Mouse (Mus musculus) macrophage (primary cell): ENCODE data around the gene Sema3f. TPM values are rescaled to one million over a fixed set of nuclear protein-coding genes. Genes with fewer than 3 reads are reported as not detected.

ENCODE experiments used
- H3K27ac ChIP-seq: fragments of 350-480 bp; formaldehyde crosslinking; 2 replicates; pipeline ENCODE4 v1.9.0; 2021
- H3K36me3 ChIP-seq: fragments of 350-480 bp; formaldehyde crosslinking; 2 replicates; pipeline ENCODE4 v1.9.0; 2021; ENCODE audit errors: inconsistent target
- H3K4me3 ChIP-seq: fragments of 350-480 bp; formaldehyde crosslinking; 2 replicates; pipeline ENCODE4 v1.9.0; 2021; ENCODE audit errors: inconsistent target
- H3K79me2 ChIP-seq: fragments of 350-480 bp; formaldehyde crosslinking; 2 replicates; pipeline ENCODE4 v1.9.0; 2021; ENCODE audit errors: inconsistent target
- WGBS: methylation state at CpG from one replicate; pipeline ENCODE4 v1.1.7; 2026; ENCODE audit warnings: inconsistent platforms; ENCODE audit not compliant: missing documents; 5-methylcytosine and 5-hydroxymethylcytosine counted together
- polyA plus RNA-seq: library from polyadenylated mRNA; stranded (reverse); fragments of 250-400 nt; gene quantifications from 3 replicates; pipeline ENCODE4 v1.2.4, GENCODE M21; 2018; ENCODE audit warnings: inconsistent platforms

Sema3f gene
- polyA plus RNA-seq, 1 experiment from 2014 or later = not detected

- Histone ChIP-seq H3K27ac (no peak overlapping the region), H3K4me3 (no peak overlapping the region), H3K79me2 (no peaks in the 10 kb centered on the region), H3K36me3 (no peaks in the 10 kb centered on the region)
- 76% methylated on average over 6 of the region's 6 CpGs for WGBS
Measured at GRCm38 (mm10) chr9:107728919-107729670, 18.8 kb upstream of the Sema3f start.

DNA sequence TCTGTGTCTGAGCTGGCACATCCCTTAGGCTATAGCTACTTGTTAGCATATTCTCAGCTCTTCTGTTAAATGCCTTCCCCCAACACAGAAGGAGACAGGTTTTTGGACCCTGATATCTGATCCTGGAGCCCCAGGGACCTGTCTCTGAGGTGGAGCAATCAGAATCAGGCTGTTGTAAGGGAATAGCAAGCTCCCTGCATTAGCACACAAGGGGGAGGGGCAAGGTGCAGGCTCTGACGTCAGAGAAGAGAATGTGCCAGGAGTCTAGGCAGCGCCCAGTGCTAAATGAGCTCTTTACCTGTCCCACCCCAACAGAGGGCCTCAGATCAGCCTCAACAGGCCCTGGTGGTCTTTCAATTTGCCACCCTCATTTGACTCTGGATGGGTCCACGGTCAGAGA is 16.8 kb upstream of the Sema3f start:
- Histone ChIP-seq H3K4me3 (no peak overlapping the region), H3K36me3 (no peaks in the 10 kb centered on the region), H3K27ac (no peak overlapping the region), H3K79me2 (no peaks in the 10 kb centered on the region)
- WGBS = 73% methylated on average over 3 of the region's 3 CpGs

DNA sequence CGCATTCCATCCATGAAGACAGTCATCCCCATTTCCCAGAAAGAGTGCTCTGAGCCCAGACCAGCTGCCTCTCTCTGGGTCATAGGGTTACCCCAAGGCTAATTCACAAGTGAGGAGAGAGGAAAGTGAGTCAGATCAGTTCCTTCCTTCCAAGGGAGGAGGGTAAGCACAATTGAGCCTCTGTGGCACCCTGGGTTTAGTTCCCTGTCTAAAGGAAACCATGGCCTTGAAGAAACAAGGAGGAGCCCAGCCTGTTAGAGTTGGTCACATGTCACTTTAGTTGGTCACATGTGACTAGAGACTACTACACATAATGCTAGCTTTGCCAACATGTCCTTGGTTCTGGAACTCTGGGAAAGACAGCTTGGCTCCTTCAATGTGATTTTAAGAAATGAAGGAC is 14.5 kb upstream of the Sema3f start:
- no peaks in the 10 kb centered on the region for H3K36me3 ChIP-seq
- H3K79me2 ChIP-seq = no peaks in the 10 kb centered on the region
- WGBS = 75% methylated on average over 1 of the region's 1 CpGs
- no peak overlapping the region for H3K4me3 ChIP-seq
- peak overlapping the region; percentile 97 for H3K27ac ChIP-seq

DNA sequence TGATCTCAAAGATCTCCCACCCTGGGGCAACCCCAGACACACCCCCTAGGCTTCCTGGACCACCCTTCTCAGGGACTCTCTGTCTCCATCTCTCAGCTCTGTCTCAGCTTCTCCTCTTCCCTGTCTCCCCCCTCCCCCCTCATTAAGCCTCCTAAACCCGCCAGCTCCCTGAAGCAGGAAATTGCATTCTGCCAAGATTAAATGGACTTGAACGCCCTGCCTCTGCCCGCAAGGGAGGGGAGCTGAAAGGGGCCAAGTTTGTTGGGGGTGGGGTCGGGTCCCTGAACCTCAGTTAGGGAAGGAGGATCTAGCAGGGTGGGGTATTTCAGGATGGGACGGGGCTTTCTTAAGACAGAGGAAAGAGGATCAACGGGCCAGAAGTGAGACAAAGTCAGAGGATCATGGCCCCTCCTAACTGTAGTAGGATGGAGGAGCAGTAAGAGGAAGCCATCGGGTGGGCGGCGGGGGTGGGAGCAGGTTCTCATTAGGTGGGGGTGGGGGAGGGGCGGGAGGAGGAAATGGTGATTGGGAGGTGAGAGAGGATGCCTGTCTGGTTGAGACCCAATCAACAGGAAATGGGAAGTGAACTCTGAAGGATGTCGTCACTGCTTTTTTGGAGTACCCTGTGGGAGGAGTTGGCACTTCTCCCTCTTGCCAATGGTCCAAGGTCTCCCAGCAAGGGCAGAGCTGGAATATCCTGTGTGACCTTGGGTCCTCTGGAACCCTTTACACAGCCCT is 13.7 kb upstream of the Sema3f start:
- 6% methylated on average over 11 of the region's 11 CpGs for whole genome bisulfite sequencing
- H3K36me3 ChIP-seq = no peaks in the 10 kb centered on the region

DNA sequence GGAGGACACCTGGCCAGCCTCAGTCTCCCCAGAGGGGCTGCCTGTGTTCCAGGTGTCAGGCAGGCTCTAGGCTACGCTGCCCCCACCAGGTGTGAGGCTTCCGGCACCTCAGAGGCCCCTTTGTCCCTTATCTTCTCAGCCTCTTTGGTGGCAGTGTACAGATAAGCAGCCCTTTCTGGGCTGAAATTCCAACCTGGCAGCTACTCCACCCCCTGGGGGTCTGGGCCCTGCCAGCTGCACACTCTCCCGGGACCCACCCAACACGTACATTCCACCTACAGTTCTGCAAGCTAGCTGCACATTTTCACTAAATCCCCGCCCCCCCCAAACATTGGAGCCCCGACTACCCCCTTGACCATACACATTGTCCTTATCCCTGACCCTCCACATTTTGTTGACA is 13.0 kb upstream of the Sema3f start:
- Histone ChIP-seq H3K4me3 (no peak overlapping the region), H3K36me3 (no peaks in the 10 kb centered on the region)
- 88% methylated on average over 5 of the region's 6 CpGs for WGBS

More for the DNA sequence above, 13.7 kb upstream of the Sema3f start:
- no peak overlapping the region for H3K4me3 ChIP-seq
- H3K27ac ChIP-seq = peak overlapping the region; percentile 97
- H3K79me2 ChIP-seq = no peaks in the 10 kb centered on the region

DNA sequence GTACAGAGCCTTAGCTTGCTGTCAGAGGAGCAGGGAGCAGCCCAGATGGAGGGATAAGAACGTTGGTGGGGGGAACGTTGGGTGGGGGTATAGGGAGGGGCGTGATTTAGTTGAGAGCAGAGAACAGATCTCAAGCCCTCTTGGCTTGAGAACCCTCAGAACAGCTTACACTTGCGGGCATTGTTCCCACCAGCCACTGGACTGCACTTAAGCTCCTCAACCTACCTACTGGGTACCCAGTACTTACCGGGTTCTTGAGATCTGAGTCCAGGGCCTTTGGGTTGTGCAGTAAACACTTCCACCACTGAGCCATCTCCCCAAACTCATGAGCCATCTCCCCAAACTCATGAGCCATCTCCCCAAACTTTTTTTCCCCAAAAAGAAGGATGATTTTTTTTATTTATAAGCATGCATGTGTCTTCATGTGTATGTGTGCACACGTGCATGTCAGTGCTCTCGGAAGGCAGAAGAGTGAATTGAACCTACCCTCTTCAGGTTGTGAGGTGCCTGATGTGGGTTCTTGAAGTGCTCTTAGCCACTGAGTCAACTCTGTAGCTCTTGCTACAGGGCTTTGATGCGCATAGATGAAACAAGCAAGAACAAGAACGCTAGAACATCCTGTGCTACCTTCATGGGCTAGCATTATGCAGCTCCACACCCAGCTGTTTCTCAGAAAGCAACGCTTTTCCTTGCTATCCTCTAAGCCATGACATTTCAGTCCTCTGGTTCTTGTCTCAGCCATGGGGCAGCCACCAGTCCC is 8.7 kb upstream of the Sema3f start:
- H3K27ac ChIP-seq = no peak overlapping the region
- H3K4me3 ChIP-seq = no peak overlapping the region
- H3K36me3 ChIP-seq = no peaks in the 10 kb centered on the region
- H3K79me2 ChIP-seq = no peaks in the 10 kb centered on the region
- WGBS = 94% methylated on average over 10 of the region's 10 CpGs

More for the DNA sequence above, 13.0 kb upstream of the Sema3f start:
- Histone ChIP-seq H3K79me2 (no peaks in the 10 kb centered on the region), H3K27ac (peak overlapping the region; percentile 97)

DNA sequence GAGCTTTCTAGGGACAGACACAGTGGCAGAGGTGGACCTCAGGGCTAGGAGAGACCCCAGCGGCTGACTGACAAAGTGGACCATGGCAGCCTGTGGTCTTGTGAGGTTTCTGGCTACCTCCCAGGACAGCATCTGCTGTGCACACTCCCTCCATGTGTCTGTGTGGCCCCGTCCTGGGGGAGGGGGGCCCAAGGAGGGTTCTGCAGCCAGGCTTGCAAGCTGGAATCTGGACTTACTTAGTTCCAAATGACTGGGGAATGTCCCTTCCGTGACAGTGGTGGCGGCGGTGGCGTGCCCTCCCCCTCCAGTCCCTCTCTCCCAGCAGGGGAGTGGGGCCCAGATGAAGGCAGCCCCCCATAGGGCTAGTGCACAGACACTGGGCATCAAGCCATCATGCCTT is 6.7 kb upstream of the Sema3f start:
- H3K4me3 ChIP-seq = no peak overlapping the region
- H3K27ac ChIP-seq = no peak overlapping the region
- no peaks in the 10 kb centered on the region for H3K36me3 ChIP-seq
- no peaks in the 10 kb centered on the region for H3K79me2 ChIP-seq
- 91% methylated on average over 6 of the region's 6 CpGs for WGBS

- Histone ChIP-seq H3K36me3 (no peaks in the 10 kb centered on the region), H3K79me2 (no peaks in the 10 kb centered on the region), H3K27ac (no peak overlapping the region), H3K4me3 (no peak overlapping the region)
- WGBS = 94% methylated on average over 2 of the region's 2 CpGs
Measured at GRCm38 (mm10) chr9:107715632-107716031, 5.4 kb upstream of the Sema3f start.

DNA sequence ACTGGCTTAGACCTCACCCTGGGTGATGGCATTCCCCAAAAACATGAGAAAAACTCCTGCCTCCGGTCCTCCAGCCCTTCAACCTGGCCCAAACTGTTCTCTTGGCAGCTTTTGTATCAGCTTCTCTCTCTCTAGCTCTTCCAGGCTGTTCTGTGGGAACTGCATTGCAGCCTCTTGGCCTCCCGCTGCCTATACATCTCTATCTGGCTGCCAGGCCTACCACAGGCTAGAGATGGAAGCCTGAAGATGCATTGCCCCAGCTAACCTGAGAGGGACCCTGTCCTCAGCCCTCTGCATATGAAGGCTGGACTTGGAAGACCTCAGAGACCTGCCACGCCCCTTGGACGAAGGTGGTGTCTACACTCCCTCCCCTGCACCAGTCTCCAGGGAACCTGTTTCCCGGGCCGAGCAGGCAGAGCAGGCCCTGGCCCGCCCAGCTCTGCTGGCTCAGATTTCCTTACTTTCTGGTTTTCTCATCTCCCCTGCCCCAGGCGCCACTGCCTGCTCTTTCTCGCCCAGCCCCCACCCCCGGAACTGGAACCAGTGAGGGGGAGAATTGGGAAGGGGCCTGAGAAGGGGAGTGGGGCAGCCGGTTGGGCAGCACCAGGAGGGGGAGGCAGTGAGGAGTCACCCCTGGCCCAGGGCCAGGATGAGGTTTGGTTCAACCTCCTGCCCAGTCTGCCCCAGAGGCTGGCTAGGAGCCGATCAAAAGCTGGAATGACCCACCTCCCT is 4.1 kb upstream of the Sema3f start:
- H3K79me2 ChIP-seq = no peaks in the 10 kb centered on the region
- no peak overlapping the region for H3K4me3 ChIP-seq
- H3K27ac ChIP-seq = no peak overlapping the region
- H3K36me3 ChIP-seq = no peaks in the 10 kb centered on the region
- 60% methylated on average over 12 of the region's 12 CpGs for WGBS

- Histone ChIP-seq H3K27ac (no peak overlapping the region), H3K79me2 (no peaks in the 10 kb centered on the region), H3K36me3 (no peaks in the 10 kb centered on the region), H3K4me3 (no peak overlapping the region)
- WGBS = 2% methylated on average over 39 of the region's 55 CpGs
Measured at GRCm38 (mm10) chr9:107709096-107709696, 1.1 kb downstream of the Sema3f start.

GRCm38 (mm10) chr9:107708439-107709095 is 1.7 kb downstream of the Sema3f start:
- Histone ChIP-seq H3K36me3 (no peaks in the 10 kb centered on the region), H3K79me2 (no peaks in the 10 kb centered on the region), H3K27ac (no peak overlapping the region), H3K4me3 (no peak overlapping the region)
- 16% methylated on average over 21 of the region's 21 CpGs for WGBS

- no peak overlapping the region for H3K27ac ChIP-seq
- no peaks in the 10 kb centered on the region for H3K79me2 ChIP-seq
- 9% methylated on average over 17 of the region's 17 CpGs for WGBS
- no peak overlapping the region for H3K4me3 ChIP-seq
- no peaks in the 10 kb centered on the region for H3K36me3 ChIP-seq
Measured at GRCm38 (mm10) chr9:107707701-107708438, 2.4 kb downstream of the Sema3f start.

DNA sequence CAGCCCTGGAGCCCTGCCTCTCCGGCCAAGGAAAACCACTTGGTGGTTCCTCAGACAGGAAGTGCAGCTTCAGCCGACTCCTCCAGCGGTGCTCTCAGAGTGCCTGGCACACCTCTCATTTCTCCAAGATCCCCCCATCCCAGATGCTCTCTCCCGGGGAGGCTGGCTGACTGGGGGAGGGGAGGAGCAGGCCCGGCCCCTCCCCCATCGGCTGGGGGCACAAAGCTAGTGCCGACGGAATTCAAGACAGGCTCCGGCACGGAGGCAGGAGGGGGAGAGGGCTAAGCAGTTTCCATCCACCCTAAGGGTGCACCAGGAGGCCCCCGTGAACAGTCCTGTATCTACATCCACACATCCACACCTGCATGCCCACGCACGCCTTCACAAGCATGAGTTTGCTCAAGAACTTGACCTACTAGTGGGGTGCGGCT is 3.5 kb downstream of the Sema3f start:
- H3K36me3 ChIP-seq = no peaks in the 10 kb centered on the region

More for the DNA sequence above, 3.5 kb downstream of the Sema3f start:
- Histone ChIP-seq H3K4me3 (no peak overlapping the region), H3K79me2 (no peaks in the 10 kb centered on the region), H3K27ac (no peak overlapping the region)
- WGBS = 14% methylated on average over 14 of the region's 14 CpGs
